Comparison of ENCODE assay signal across 19 mouse cellular contexts in the genomic region with DNA sequence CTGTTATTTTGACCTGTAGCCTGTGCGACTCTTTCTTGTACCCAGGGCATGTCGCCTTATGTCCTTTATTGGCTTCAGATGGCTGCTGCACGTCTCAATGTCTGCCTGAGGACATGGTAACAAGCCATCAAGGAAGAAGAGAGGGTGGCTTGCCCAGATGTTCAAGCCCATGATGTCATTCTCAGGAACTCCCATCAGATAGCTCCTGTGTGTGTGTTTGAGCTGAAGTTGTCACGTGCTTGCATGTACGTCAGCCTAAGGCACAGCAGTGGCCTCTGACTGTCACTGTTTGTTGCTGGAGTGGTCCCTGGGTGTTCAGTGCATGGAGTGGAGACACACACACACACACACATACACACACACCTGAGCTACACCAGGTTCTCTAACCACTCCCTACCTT. TPM values are rescaled to one million over a fixed set of nuclear protein-coding genes. Genes with fewer than 3 reads are reported as not detected.
DNase-seq lines count a peak whose midpoint lies in the region; ATAC-seq lines count a peak whose summit lies in the region.
"Had no signal": no experiment of that assay in that cellular context is flagged by ENCODE, and none has a peak within 500 bp of the region (broad histone marks: within the 10 kb centered on the region; RNA-seq: fewer than 3 reads in every experiment).

No protein-coding gene starts in this region.

- H3K4me2 ChIP-seq in heart, embryonic 12.5 days, result no peak overlapping the region
- H3K4me2 ChIP-seq: intestine, embryonic 15.5 days; kidney, embryonic 15.5 days; limb, embryonic 13.5 days; liver, embryonic 15.5 days; neural tube, embryonic 15.5 days had no signal

- intact Hi-C loops in heart, postnatal 25 days (cut with DNase I), result no loop called here

- no peak overlapping the region for H3K4me3 ChIP-seq in heart, embryonic 12.5 days
- H3K4me3 ChIP-seq: intestine, embryonic 15.5 days; kidney, embryonic 15.5 days; limb, embryonic 13.5 days; liver, embryonic 15.5 days; neural tube, embryonic 15.5 days had no signal

- H3K27me3 ChIP-seq in heart, embryonic 12.5 days (replicated peaks), result peaks cover 12% of the 10 kb centered on the region; the same call in 1 of the 2 replicates
- H3K27me3 ChIP-seq: intestine, embryonic 15.5 days; kidney, embryonic 15.5 days; limb, embryonic 13.5 days; neural tube, embryonic 15.5 days had no signal

- peaks cover 68% of the 10 kb centered on the region for H3K4me1 ChIP-seq in heart, embryonic 12.5 days (replicated peaks)

- 63% methylated on average over 5 of the region's 5 CpGs for WGBS in heart, embryonic 12.5 days

- H3K36me3 ChIP-seq in heart, embryonic 12.5 days, result 0 out of 2 replicates have a peak, but pooled peaks cover 4% of the 10 kb centered on the region
- H3K36me3 ChIP-seq: intestine, embryonic 15.5 days; liver, embryonic 15.5 days; neural tube, embryonic 15.5 days had no signal

- H3K9me3 ChIP-seq in heart, embryonic 12.5 days (replicated peaks), result no peaks in the 10 kb centered on the region
- H3K9me3 ChIP-seq: intestine, embryonic 15.5 days; kidney, embryonic 15.5 days; limb, embryonic 13.5 days; liver, embryonic 15.5 days; neural tube, embryonic 15.5 days had no signal

- 0 out of 2 replicates have a peak overlapping the region, but pooled peaks have one; percentile 48 for H3K27ac ChIP-seq in heart, embryonic 12.5 days (ENCODE audit: poor library complexity, severe bottlenecking)
- H3K27ac ChIP-seq: intestine, embryonic 15.5 days; kidney, embryonic 15.5 days; limb, embryonic 13.5 days; liver, embryonic 15.5 days; neural tube, embryonic 15.5 days; stomach, postnatal 0 days had no signal

- ATAC-seq in heart, embryonic 12.5 days (ENCODE audit: insufficient number of reproducible peaks, low FRiP score), result no peak
- ATAC-seq in activated CD4-positive, CD25-positive, alpha-beta regulatory T cell, adult 4 months, result peak; percentile 31
- ATAC-seq: forebrain, postnatal 0 days; intestine, embryonic 15.5 days had no signal

- DNase-seq in heart, postnatal 25 days (ENCODE audit: low spot score), result no peak
- peak; percentile 88 for DNase-seq in CD4-positive, CD25-positive, alpha-beta regulatory T cell, adult 2 months (ENCODE audit: low read depth, low spot score)
- DNase-seq in thymus, adult 18-20 months, result peak; percentile 39 to 70
- DNase-seq in right cerebral cortex, postnatal 25 days, result no peak
- DNase-seq in cerebellum, postnatal 25 days, result no peak
- no peak for DNase-seq in neural tube, embryonic 10.5 days (ENCODE audit: extremely low spot score, low spot score)
- DNase-seq: adrenal gland, postnatal 36 days; cerebellum, postnatal 10 days; forebrain, postnatal 0 days; gastrocnemius, postnatal 25 days; lung, postnatal 4 days had no signal

- no peak overlapping the region for H3K9ac ChIP-seq in heart, embryonic 12.5 days
- H3K9ac ChIP-seq: forebrain, postnatal 0 days; intestine, embryonic 15.5 days; kidney, embryonic 15.5 days; limb, embryonic 13.5 days; liver, embryonic 15.5 days; neural tube, embryonic 15.5 days had no signal

RNA-seq across cellular contexts. Expression of a gene that starts 29.0 kb away (rescaled TPM):
- 7.2 and 9.1 TPM in 2 replicates for polyA plus RNA-seq in heart, embryonic 12.5 days (2016; fragmentation: Nextera tagmentation; extraction: Ambion mirVana)
- total RNA-seq in heart, postnatal 25 days (2021), result 10 to 100 TPM; 56.1 to 63.6 TPM
- polyA plus RNA-seq in activated CD4-positive, CD25-positive, alpha-beta regulatory T cell, adult 4 months (2017; shearing (Covaris generic)), result 10 to 100 TPM; 29.8 to 38.2 TPM

Comparison
In these comparisons a context has a peak if more than half of its experiments do, and no peak if none do; other contexts are left out.
1. DNase-seq: peak in CD4-positive, CD25-positive, alpha-beta regulatory T cell, adult 2 months (single experiment) and thymus, adult 18-20 months (2 of 2); none in heart, postnatal 25 days (single experiment), right cerebral cortex, postnatal 25 days (single experiment), cerebellum, postnatal 25 days (0 of 2) and neural tube, embryonic 10.5 days (single experiment).